Mouse (Mus musculus) lung, adult 2 months (tissue): Measurements from ENCODE around the gene Zfp422.

ENCODE experiments used
- CTCF ChIP-seq: fragments of 200-500 bp; IDR thresholded peaks from 2 replicates; pipeline ENCODE4 v1.5.1; 2011; ENCODE audit warnings: mild to moderate bottlenecking, low read length, control low read depth; ENCODE audit not compliant: insufficient read depth
- POLR2A ChIP-seq: fragments of 200-500 bp; IDR thresholded peaks from 2 replicates; pipeline ENCODE4 v1.6.1; 2011; ENCODE audit warnings: low read depth, mild to moderate bottlenecking, control low read depth, low read length, borderline replicate concordance; ENCODE audit errors: extremely low read depth

GRCm38 (mm10) chr6:116618073-116618472 is 10.7 kb downstream of the Zfp422 start:
- no peak for TF ChIP-seq POLR2A
- no peak for TF ChIP-seq CTCF
